Mouse (Mus musculus) limb, embryonic 15.5 days (tissue): ENCODE data around the gene Mprip. TPM values are rescaled to one million over a fixed set of nuclear protein-coding genes. Genes with fewer than 3 reads are reported as not detected.
A peak's percentile ranks its signal among the peaks of the same experiment; 100 is the strongest.

Experiments used
- ATAC-seq: fragments of 200-750 bp; cut with Nextera tagmentation; 2 replicates; pipeline ENCODE4 v1.8.0; 2017; ENCODE audit warnings: low read depth, moderate TSS enrichment; ENCODE audit not compliant: insufficient number of reproducible peaks, low FRiP score, low TSS enrichment
- H3K27ac ChIP-seq: fragments of 300-500 bp; sonication (generic); 2 replicates; pipeline ENCODE4 v1.5.1; 2015; ENCODE audit warnings: moderate library complexity, mild to moderate bottlenecking, inconsistent platforms
- H3K27me3 ChIP-seq: fragments of 300-500 bp; sonication (generic); 2 replicates; pipeline ENCODE4 v1.6.1; 2015; ENCODE audit warnings: inconsistent platforms
- H3K36me3 ChIP-seq: fragments of 300-500 bp; sonication (generic); 2 replicates; pipeline ENCODE4 v1.6.1; 2015; ENCODE audit warnings: inconsistent platforms
- H3K4me1 ChIP-seq: fragments of 300-500 bp; sonication (generic); 2 replicates; pipeline ENCODE4 v1.6.1; 2015; ENCODE audit warnings: inconsistent platforms
- H3K4me2 ChIP-seq: fragments of 300-500 bp; sonication (generic); 2 replicates; pipeline ENCODE4 v1.6.1; 2015; ENCODE audit warnings: mild to moderate bottlenecking, inconsistent platforms
- H3K4me3 ChIP-seq: fragments of 300-500 bp; sonication (generic); 2 replicates; pipeline ENCODE4 v1.5.1; 2015; ENCODE audit warnings: mild to moderate bottlenecking, inconsistent platforms
- H3K9ac ChIP-seq: fragments of 300-500 bp; sonication (generic); 2 replicates; pipeline ENCODE4 v1.6.1; 2015; ENCODE audit warnings: inconsistent platforms
- H3K9me3 ChIP-seq: fragments of 300-500 bp; sonication (generic); 2 replicates; pipeline ENCODE4 v1.6.1; 2016; ENCODE audit warnings: inconsistent platforms
- WGBS: fragments of 180-500 bp; shearing (Covaris S2); methylation state at CpG from one replicate; pipeline ENCODE4 v1.1.7; 2015; 5-methylcytosine and 5-hydroxymethylcytosine counted together
- polyA plus RNA-seq: library from polyadenylated mRNA; unstranded; fragments of >200 nt; fragmentation: Nextera tagmentation; extraction: Ambion mirVana; gene quantifications from 2 replicates; pipeline ENCODE4 v1.2.1, GENCODE M21; 2015

Gene Mprip
- polyA plus RNA-seq, 1 experiment from 2014 or later: 55.4 TPM

DNA sequence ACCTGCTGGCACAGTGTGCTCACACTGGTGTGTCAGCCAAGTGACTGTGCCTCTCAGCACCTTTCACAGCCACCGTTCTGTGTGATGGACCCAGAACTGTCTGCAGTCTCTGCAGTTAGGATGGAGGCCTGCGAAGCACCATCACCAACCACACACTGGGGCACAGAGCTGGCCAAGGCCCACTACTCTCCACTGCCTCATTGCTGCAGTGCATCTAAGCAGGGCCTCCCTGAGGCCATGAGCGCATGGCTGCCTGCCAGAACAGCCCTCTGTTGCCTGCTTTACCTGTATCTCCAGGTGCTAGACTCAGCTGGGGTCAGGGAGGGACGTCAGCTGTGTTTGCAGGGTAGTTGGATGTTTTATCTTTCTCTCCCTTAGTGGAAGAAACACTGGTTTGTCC, 83.3 kb downstream of the Mprip start:
- H3K4me3 ChIP-seq: no peak overlapping the region
- H3K9ac ChIP-seq: no peak overlapping the region
- peaks cover 73% of the 10 kb centered on the region for H3K36me3 ChIP-seq
- H3K4me2 ChIP-seq: no peak overlapping the region
- ATAC-seq: 0 out of 2 replicates have a peak, but pooled peaks have one; percentile 44
- no peaks in the 10 kb centered on the region for H3K9me3 ChIP-seq
- H3K27me3 ChIP-seq: no peaks in the 10 kb centered on the region
- H3K4me1 ChIP-seq: no peaks in the 10 kb centered on the region
- no peak overlapping the region for H3K27ac ChIP-seq
- WGBS: 85% methylated on average over 4 of the region's 4 CpGs

DNA sequence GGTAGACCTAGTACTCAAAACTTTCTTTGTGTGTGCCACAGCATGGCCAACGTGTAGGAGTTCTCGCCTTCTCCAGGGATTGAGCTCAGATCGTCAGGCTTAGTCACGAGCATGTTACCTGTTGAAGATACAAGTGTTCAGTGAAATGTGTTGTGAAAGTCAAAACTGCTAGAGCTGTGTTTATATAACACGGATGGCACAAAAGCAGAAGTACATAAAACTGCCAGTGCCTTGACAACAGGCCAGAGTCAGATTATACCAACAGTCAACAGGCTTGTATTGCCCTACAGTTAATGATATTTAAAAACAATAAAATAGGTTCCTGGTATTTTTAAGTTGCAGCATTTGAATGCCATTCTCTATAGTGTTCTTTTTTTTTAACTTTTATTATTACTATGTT, 84.7 kb downstream of the Mprip start:
- peaks cover 73% of the 10 kb centered on the region for H3K36me3 ChIP-seq
- 89% methylated on average over 5 of the region's 5 CpGs for WGBS

DNA sequence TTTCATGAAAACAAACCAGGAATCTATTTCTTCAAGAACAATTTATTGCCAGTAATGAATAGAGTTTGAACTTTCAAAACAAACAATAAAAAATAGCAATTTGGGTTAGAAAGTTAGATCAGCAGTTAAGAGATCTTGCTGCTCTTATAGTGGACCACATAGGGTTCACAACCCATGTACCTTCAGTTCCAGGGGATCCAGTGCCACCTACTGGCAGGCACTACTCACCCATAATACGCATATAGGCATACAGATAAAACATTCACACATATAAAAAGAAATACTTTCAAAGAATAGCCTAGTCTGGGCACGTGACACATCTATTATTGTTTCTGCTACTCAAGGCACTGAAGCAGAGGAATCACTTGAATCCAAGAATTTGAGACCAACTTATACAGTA, 85.5 kb downstream of the Mprip start:
- Histone ChIP-seq H3K9me3 (no peaks in the 10 kb centered on the region), H3K4me2 (no peak overlapping the region), H3K4me3 (no peak overlapping the region), H3K9ac (no peak overlapping the region), H3K27me3 (no peaks in the 10 kb centered on the region), H3K4me1 (no peaks in the 10 kb centered on the region), H3K27ac (no peak overlapping the region), H3K36me3 (peaks cover 75% of the 10 kb centered on the region)
- 81% methylated on average over 2 of the region's 2 CpGs for WGBS
- no peak for ATAC-seq

More for the DNA sequence above, 84.7 kb downstream of the Mprip start:
- no peak overlapping the region for H3K27ac ChIP-seq
- no peak overlapping the region for H3K9ac ChIP-seq
- H3K4me3 ChIP-seq: no peak overlapping the region
- no peaks in the 10 kb centered on the region for H3K27me3 ChIP-seq
- ATAC-seq: no peak
- no peak overlapping the region for H3K4me2 ChIP-seq
- H3K9me3 ChIP-seq: no peaks in the 10 kb centered on the region
- no peaks in the 10 kb centered on the region for H3K4me1 ChIP-seq

DNA sequence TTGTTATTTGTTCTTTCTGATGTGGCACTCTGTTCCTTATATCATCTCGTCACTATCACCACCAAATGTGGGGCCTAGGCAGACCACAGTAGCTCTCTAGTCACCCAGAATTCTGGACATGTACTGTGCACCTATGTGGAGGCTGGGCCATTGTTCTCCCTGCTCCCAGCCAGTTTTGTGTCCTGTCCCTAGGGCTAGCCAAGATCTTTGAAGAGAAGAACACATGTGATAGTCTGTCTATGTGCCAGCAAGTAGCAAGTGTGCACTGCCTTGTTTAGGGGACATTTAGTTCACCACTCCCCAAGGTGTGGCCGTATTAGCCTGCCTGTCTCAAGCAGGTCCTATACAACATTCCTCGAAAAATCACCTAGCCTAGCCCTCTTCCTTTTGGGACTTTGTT, 87.9 kb downstream of the Mprip start:
- H3K36me3 ChIP-seq: peaks cover 74% of the 10 kb centered on the region
- no peak overlapping the region for H3K9ac ChIP-seq
- no peak overlapping the region for H3K27ac ChIP-seq
- H3K4me2 ChIP-seq: no peak overlapping the region
- H3K4me1 ChIP-seq: no peaks in the 10 kb centered on the region
- WGBS: 93% methylated on average over 3 of the region's 3 CpGs
- no peak for ATAC-seq
- H3K9me3 ChIP-seq: no peaks in the 10 kb centered on the region
- H3K27me3 ChIP-seq: no peaks in the 10 kb centered on the region
- no peak overlapping the region for H3K4me3 ChIP-seq

DNA sequence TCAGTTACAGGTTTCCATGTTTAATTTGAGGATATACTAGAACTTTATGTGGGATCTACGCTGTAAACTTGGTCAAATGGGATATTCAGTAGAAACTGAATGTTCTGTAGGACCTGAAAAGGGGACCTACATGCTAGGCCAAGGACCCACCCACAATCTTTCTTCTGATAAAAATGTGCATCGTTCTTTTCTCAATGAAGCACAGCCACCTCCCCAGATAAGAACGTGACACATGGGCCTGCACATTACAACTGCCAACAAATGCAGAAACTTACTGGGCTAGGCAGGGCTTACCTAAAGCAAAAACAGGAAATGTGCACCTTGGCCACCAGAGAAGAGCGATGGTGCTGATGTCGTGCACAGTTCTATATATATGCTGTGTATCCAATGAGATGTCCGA, 93.4 kb downstream of the Mprip start:
- H3K9ac ChIP-seq: no peak overlapping the region
- no peak for ATAC-seq
- H3K4me1 ChIP-seq: 0 out of 2 replicates have a peak, but pooled peaks cover 4% of the 10 kb centered on the region
- no peak overlapping the region for H3K27ac ChIP-seq
- WGBS: 95% methylated on average over 6 of the region's 6 CpGs
- H3K27me3 ChIP-seq: no peaks in the 10 kb centered on the region
- H3K4me2 ChIP-seq: no peak overlapping the region
- no peaks in the 10 kb centered on the region for H3K9me3 ChIP-seq
- H3K36me3 ChIP-seq: peaks cover 98% of the 10 kb centered on the region
- H3K4me3 ChIP-seq: no peak overlapping the region

DNA sequence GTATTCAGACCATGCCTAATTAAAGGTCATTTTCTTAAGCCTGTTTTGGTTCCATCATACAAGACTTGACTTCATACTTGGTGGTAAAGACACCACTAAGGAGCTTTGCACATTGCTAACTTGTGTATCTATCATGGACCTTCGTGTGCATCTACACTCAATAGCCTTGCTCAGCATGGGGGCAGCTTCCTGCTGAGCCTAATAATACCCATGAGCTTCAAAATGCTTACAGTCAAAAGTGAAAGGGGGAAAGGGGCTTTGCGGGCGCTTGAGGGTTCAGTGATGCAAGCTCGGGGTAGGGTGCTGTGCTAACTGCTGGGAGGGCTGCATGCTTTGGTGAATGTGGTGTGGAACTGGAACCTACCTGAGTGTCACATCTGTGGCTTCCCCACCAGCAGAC, 95.2 kb downstream of the Mprip start:
- Histone ChIP-seq H3K4me1 (0 out of 2 replicates have a peak, but pooled peaks cover 4% of the 10 kb centered on the region), H3K4me3 (no peak overlapping the region), H3K27me3 (no peaks in the 10 kb centered on the region), H3K36me3 (peaks cover 98% of the 10 kb centered on the region), H3K9me3 (no peaks in the 10 kb centered on the region), H3K27ac (no peak overlapping the region), H3K9ac (no peak overlapping the region), H3K4me2 (no peak overlapping the region)
- 88% methylated on average over 4 of the region's 4 CpGs for WGBS
- no peak for ATAC-seq

DNA sequence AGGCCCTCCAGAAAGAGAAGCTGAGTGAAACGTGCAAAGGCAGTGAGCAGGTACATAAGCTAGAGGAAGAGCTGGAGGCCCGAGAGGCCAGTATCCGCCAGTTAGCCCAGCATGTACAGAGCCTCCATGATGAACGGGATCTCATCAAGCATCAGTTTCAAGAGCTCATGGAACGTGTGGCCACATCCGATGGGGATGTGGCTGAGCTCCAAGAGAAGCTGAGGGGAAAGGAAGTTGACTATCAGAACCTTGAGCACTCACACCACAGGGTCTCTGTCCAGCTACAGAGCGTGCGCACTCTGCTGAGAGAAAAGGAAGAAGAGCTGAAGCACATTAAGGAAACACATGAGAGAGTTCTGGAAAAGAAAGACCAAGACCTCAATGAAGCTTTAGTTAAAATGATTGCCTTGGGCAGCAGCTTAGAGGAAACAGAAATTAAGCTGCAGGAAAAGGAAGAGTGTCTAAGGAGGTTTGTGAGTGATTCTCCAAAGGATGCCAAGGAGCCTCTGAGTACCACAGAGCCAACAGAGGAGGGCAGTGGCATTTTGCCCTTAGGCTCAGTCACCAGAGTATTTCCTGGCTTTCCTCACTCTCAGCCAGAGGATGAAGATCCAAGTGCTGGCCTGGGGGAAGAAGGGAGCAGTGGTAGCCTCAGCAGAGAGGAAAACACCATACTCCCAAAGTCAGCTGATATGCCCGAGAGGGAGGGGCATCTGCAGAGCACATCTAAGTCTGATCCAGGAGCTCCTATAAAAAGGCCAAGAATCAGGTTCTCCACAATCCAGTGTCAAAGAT, 97.3 kb downstream of the Mprip start:
- 88% methylated on average over 9 of the region's 9 CpGs for WGBS
- no peak for ATAC-seq
- H3K9me3 ChIP-seq: no peaks in the 10 kb centered on the region
- no peak overlapping the region for H3K9ac ChIP-seq
- no peak overlapping the region for H3K4me3 ChIP-seq
- H3K4me1 ChIP-seq: 0 out of 2 replicates have a peak, but pooled peaks cover 4% of the 10 kb centered on the region
- no peak overlapping the region for H3K27ac ChIP-seq
- H3K4me2 ChIP-seq: no peak overlapping the region
- H3K36me3 ChIP-seq: peaks cover 93% of the 10 kb centered on the region
- H3K27me3 ChIP-seq: no peaks in the 10 kb centered on the region

DNA sequence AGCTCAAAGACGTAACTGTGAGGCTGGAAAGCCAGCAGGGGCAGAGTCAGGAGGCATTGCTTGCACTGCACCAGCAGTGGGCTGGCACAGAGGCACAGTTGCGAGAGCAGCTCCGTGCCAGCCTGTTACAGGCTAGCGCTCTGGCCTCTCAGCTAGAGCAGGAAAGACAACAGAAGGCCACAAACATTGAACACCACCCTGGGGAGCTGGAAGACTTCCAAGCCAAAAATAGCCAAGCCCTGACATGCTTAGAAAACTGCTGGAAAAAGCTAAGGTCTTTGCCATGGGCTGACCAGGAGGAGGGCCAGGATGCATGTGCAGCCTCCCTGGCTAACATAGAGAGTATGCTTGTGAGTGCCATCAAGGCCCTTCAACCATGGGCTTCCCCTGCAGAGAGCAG, 98.1 kb downstream of the Mprip start:
- Histone ChIP-seq H3K4me3 (no peak overlapping the region), H3K36me3 (peaks cover 93% of the 10 kb centered on the region), H3K27ac (no peak overlapping the region), H3K9me3 (no peaks in the 10 kb centered on the region), H3K27me3 (no peaks in the 10 kb centered on the region), H3K9ac (no peak overlapping the region), H3K4me2 (no peak overlapping the region), H3K4me1 (0 out of 2 replicates have a peak, but pooled peaks cover 4% of the 10 kb centered on the region)
- WGBS: 79% methylated on average over 4 of the region's 4 CpGs
- no peak for ATAC-seq

DNA sequence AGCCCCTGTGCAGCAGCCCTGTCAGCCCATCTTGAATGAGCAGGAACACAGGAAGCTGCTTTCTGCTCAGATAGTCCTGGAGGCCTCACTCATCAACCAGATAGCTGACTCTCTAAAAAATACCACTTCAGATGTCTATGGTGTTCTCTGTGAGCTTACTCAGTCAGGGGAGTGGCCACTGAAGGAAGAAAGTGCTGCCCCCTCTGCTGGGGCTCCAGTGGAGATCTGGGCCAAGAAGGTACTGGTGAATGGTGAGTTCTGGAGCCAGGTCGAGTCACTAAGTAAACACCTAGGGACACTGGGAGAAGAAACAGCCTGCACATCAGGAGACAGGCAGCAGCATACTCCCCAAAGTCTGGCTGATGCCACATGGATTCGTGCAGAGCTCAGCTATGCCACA, 98.5 kb downstream of the Mprip start:
- 0 out of 2 replicates have a peak, but pooled peaks cover 4% of the 10 kb centered on the region for H3K4me1 ChIP-seq
- H3K27me3 ChIP-seq: no peaks in the 10 kb centered on the region
- no peaks in the 10 kb centered on the region for H3K9me3 ChIP-seq
- H3K9ac ChIP-seq: no peak overlapping the region
- H3K4me3 ChIP-seq: no peak overlapping the region
- no peak overlapping the region for H3K27ac ChIP-seq
- H3K4me2 ChIP-seq: no peak overlapping the region
- no peak for ATAC-seq
- peaks cover 94% of the 10 kb centered on the region for H3K36me3 ChIP-seq
- WGBS: 91% methylated on average over 2 of the region's 2 CpGs

DNA sequence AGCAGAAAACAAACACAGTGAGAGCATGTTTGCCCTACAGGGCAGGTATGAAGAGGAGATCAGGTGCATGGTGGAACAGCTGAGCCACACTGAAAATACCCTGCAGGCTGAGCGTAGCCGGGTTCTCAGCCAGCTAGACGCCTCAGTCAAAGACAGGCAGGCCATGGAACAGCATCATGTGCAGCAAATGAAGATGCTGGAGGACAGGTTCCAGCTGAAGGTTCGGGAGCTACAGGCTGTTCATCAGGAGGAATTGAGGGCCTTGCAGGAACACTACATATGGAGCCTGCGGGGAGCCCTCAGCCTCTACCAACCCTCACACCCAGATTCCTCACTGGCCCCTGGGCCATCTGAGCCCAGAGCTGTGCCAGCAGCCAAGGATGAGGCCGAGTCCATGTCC, 99.7 kb downstream of the Mprip start:
- no peaks in the 10 kb centered on the region for H3K27me3 ChIP-seq
- H3K9ac ChIP-seq: no peak overlapping the region
- no peak overlapping the region for H3K4me2 ChIP-seq
- no peaks in the 10 kb centered on the region for H3K9me3 ChIP-seq
- H3K4me3 ChIP-seq: no peak overlapping the region
- 0 out of 2 replicates have a peak, but pooled peaks cover 4% of the 10 kb centered on the region for H3K4me1 ChIP-seq
- H3K36me3 ChIP-seq: peaks cover 94% of the 10 kb centered on the region
- no peak for ATAC-seq
- no peak overlapping the region for H3K27ac ChIP-seq
- 92% methylated on average over 6 of the region's 6 CpGs for WGBS

DNA sequence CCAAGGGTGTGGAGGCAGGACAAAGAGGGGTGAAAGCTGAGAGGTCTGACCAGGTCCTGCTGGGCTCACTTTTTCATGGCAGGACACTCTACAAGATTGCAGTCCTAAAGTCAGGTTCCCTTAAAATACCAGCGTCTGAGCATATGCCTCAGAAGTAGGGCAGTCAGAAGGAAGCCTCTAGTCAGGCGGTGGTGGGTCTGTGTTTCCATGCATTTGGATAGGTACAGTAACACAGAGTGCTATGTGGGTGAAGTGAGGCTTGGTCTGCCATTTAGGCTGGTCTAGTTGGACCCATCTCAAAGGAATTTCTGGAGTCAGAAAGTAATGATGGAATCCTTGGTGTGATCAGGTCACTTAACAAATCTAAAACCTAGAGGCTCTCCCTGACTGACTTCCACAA, 108.2 kb downstream of the Mprip start:
- 96% methylated on average over 2 of the region's 2 CpGs for WGBS
- Histone ChIP-seq H3K4me2 (no peak overlapping the region), H3K9ac (no peak overlapping the region), H3K27me3 (no peaks in the 10 kb centered on the region), H3K9me3 (no peaks in the 10 kb centered on the region), H3K4me3 (no peak overlapping the region), H3K4me1 (no peaks in the 10 kb centered on the region), H3K36me3 (peaks cover 95% of the 10 kb centered on the region), H3K27ac (no peak overlapping the region)
- ATAC-seq: no peak

DNA sequence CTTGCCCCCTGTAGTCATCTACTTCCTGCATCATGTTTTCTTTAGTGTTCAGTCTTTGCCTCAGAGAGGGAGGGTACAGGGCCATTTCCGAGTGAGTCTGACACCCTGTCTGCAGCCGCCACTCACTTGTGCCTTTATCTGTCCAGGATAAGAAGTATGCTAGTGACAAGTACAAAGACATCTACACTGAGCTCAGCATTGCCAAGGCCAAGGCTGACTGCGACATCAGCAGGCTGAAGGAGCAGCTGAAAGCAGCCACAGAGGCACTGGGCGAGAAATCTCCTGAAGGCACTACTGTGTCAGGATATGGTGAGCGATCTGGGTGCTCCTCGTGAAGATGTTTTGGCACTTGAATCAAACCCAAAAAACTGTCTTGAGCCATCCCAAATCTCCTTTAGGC, 108.6 kb downstream of the Mprip start:
- 94% methylated on average over 6 of the region's 6 CpGs for WGBS
- ATAC-seq: no peak
- no peaks in the 10 kb centered on the region for H3K27me3 ChIP-seq

More for the DNA sequence above, 108.6 kb downstream of the Mprip start:
- Histone ChIP-seq H3K27ac (no peak overlapping the region), H3K4me3 (no peak overlapping the region), H3K9me3 (no peaks in the 10 kb centered on the region), H3K4me1 (no peaks in the 10 kb centered on the region), H3K36me3 (peaks cover 95% of the 10 kb centered on the region), H3K9ac (no peak overlapping the region), H3K4me2 (no peak overlapping the region)
